Mouse (Mus musculus) G1E (cell line): ENCODE results near the gene Trpm8.

Experiments
- CTCF ChIP-seq: IDR thresholded peaks from 2 replicates; pipeline ENCODE4 v1.5.1; 2012; ENCODE audit warnings: low read depth, low read length, inconsistent platforms, mixed read lengths
- GATA1 ChIP-seq: IDR thresholded peaks from 2 replicates; pipeline ENCODE4 v1.6.1; 2012; ENCODE audit warnings: borderline replicate concordance, low read length, inconsistent platforms, mixed read lengths
- GATA2 ChIP-seq: IDR thresholded peaks from 2 replicates; pipeline ENCODE4 v1.6.1; 2012; ENCODE audit warnings: low read depth, low read length, inconsistent platforms, borderline replicate concordance
- POLR2AphosphoS5 ChIP-seq: IDR thresholded peaks from 2 replicates; pipeline ENCODE4 v1.6.1; 2012; ENCODE audit warnings: low read depth, low read length, inconsistent platforms; ENCODE audit not compliant: insufficient replicate concordance
- TAL1 ChIP-seq: conservative IDR thresholded peaks from 2 replicates; pipeline ENCODE4 v1.6.1; 2012; ENCODE audit warnings: low read depth, low read length, inconsistent platforms, mixed read lengths

DNA sequence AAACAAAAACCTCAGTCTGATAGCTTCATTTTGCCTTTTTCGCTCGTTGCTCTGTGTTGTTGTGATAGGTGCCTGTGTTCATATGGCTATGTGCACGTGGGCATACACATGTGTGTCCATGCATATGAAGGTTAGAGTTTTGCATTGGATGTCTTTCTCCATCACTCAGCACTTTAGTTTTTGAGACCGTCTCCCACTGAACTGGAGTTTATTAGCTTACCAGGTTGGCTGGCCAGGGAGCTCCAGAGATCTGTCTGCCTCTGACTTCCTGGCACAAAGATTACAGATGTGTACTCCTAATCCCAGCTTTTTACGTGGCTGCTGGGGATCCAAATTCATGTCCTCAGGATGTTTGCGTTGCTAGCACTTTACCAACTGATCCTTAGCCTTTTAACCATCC, 26.3 kb downstream of the Trpm8 start:
- no peak for TF ChIP-seq TAL1
- TF ChIP-seq CTCF = no peak
- TF ChIP-seq GATA1 = no peak
- no peak for TF ChIP-seq POLR2AphosphoS5
- no peak for TF ChIP-seq GATA2
